Mouse (Mus musculus): ENCODE measurements at regions not wholly inside any gene's neighbourhood (a gene's known extent, or its start where the extent isn't known, plus 50 kb on each side); places are given as distances from the start of the nearest gene placed in this dataset.
A peak's percentile ranks its signal among the peaks of the same experiment; 100 is the strongest.

GRCm38 (mm10) chr12:13049659-13050058 lies 107.9 kb upstream of the Mycn start:
- ATAC-seq (replicated peaks; ENCODE audit: insufficient number of reproducible peaks, low FRiP score, low TSS enrichment, low read depth) (no peak), DNase-seq (ENCODE audit: low spot score) (peak; percentile 24)
- 37% methylated on average over 8 of the region's 8 CpGs for WGBS
- no peaks in the 10 kb centered on the region for H3K27me3 ChIP-seq (ENCODE audit: control insufficient read depth, insufficient read depth, low read length)
- no peaks in the 10 kb centered on the region for H3K9me3 ChIP-seq (replicated peaks; ENCODE audit: control insufficient read depth, low read length)
- no peak overlapping the region for H3K9ac ChIP-seq (replicated peaks; ENCODE audit: low read length)
- H3K36me3 ChIP-seq (replicated peaks; ENCODE audit: control insufficient read depth, insufficient read depth, low read depth, low read length), result no peaks in the 10 kb centered on the region
- peaks cover 8% of the 10 kb centered on the region for H3K4me1 ChIP-seq (ENCODE audit: control insufficient read depth, insufficient read depth, low read length)
- no peak overlapping the region; the same call in 1 of the 2 replicates for H3K27ac ChIP-seq (replicated peaks; ENCODE audit: low read depth, low read length)
- H3K4me2 ChIP-seq (ENCODE audit: low read depth, low read length), result no peak overlapping the region
- H3K4me3 ChIP-seq (ENCODE audit: low read depth, low read length), result no peak overlapping the region

- H3K9ac ChIP-seq (replicated peaks; ENCODE audit: low read length), result no peak overlapping the region
- no peak overlapping the region for H3K4me2 ChIP-seq (ENCODE audit: low read depth, low read length)
- H3K4me1 ChIP-seq (ENCODE audit: control insufficient read depth, insufficient read depth, low read length), result peaks cover 12% of the 10 kb centered on the region
- H3K27ac ChIP-seq (replicated peaks; ENCODE audit: low read depth, low read length), result no peak overlapping the region
- no peaks in the 10 kb centered on the region for H3K27me3 ChIP-seq (ENCODE audit: control insufficient read depth, insufficient read depth, low read length)
- 21% methylated on average over 13 of the region's 13 CpGs for WGBS
- no peak for ATAC-seq (replicated peaks; ENCODE audit: insufficient number of reproducible peaks, low FRiP score, low TSS enrichment, low read depth)
- H3K9me3 ChIP-seq (replicated peaks; ENCODE audit: control insufficient read depth, low read length), result no peaks in the 10 kb centered on the region
- no peak overlapping the region for H3K4me3 ChIP-seq (ENCODE audit: low read depth, low read length)
- H3K36me3 ChIP-seq (replicated peaks; ENCODE audit: control insufficient read depth, insufficient read depth, low read depth, low read length), result no peaks in the 10 kb centered on the region
- peak; percentile 70 for DNase-seq (ENCODE audit: low spot score)
These were observed 106.5 kb upstream of the Mycn start for GRCm38 (mm10) chr12:13048168-13048727.

- no peak for ATAC-seq (replicated peaks; ENCODE audit: insufficient number of reproducible peaks, low FRiP score, low TSS enrichment, low read depth)
- Histone ChIP-seq H3K4me1 (ENCODE audit: control insufficient read depth, insufficient read depth, low read length) (peaks cover 4% of the 10 kb centered on the region; the same call in 1 of the 2 replicates), H3K27me3 (ENCODE audit: control insufficient read depth, insufficient read depth, low read length) (no peaks in the 10 kb centered on the region), H3K9ac (replicated peaks; ENCODE audit: low read length) (no peak overlapping the region), H3K9me3 (replicated peaks; ENCODE audit: control insufficient read depth, low read length) (no peaks in the 10 kb centered on the region), H3K36me3 (replicated peaks; ENCODE audit: control insufficient read depth, insufficient read depth, low read depth, low read length) (no peaks in the 10 kb centered on the region), H3K4me3 (ENCODE audit: low read depth, low read length) (no peak overlapping the region), H3K4me2 (ENCODE audit: low read depth, low read length) (no peak overlapping the region), H3K27ac (replicated peaks; ENCODE audit: low read depth, low read length) (no peak overlapping the region)
- WGBS, result 20% methylated on average over 7 of the region's 7 CpGs
- DNase-seq (ENCODE audit: low spot score), result peak; percentile 69
These were observed 101.2 kb upstream of the Mycn start for GRCm38 (mm10) chr12:13042934-13043333.

GRCm38 (mm10) chr12:13035108-13035741 lies 93.5 kb upstream of the Mycn start:
- H3K27ac ChIP-seq (replicated peaks; ENCODE audit: low read depth, low read length), result no peak overlapping the region

GRCm38 (mm10) chr12:13030333-13030732 lies 88.6 kb upstream of the Mycn start:
- Histone ChIP-seq H3K9me3 (replicated peaks; ENCODE audit: control insufficient read depth, low read length) (no peaks in the 10 kb centered on the region), H3K4me1 (ENCODE audit: control insufficient read depth, insufficient read depth, low read length) (no peaks in the 10 kb centered on the region; the same call in 1 of the 2 replicates), H3K9ac (replicated peaks; ENCODE audit: low read length) (no peak overlapping the region), H3K27me3 (ENCODE audit: control insufficient read depth, insufficient read depth, low read length) (no peaks in the 10 kb centered on the region), H3K36me3 (replicated peaks; ENCODE audit: control insufficient read depth, insufficient read depth, low read depth, low read length) (no peaks in the 10 kb centered on the region), H3K4me3 (ENCODE audit: low read depth, low read length) (no peak overlapping the region), H3K4me2 (ENCODE audit: low read depth, low read length) (no peak overlapping the region), H3K27ac (replicated peaks; ENCODE audit: low read depth, low read length) (no peak overlapping the region)
- ATAC-seq (replicated peaks; ENCODE audit: insufficient number of reproducible peaks, low FRiP score, low TSS enrichment, low read depth) (no peak), DNase-seq (ENCODE audit: low spot score) (no peak)
- WGBS, result 88% methylated on average over 7 of the region's 7 CpGs

More at GRCm38 (mm10) chr12:13035108-13035741, 93.5 kb upstream of the Mycn start:
- no peaks in the 10 kb centered on the region for H3K27me3 ChIP-seq (ENCODE audit: control insufficient read depth, insufficient read depth, low read length)
- H3K4me1 ChIP-seq (ENCODE audit: control insufficient read depth, insufficient read depth, low read length), result no peaks in the 10 kb centered on the region
- no peak overlapping the region for H3K4me2 ChIP-seq (ENCODE audit: low read depth, low read length)
- no peak overlapping the region for H3K4me3 ChIP-seq (ENCODE audit: low read depth, low read length)
- H3K9me3 ChIP-seq (replicated peaks; ENCODE audit: control insufficient read depth, low read length), result no peaks in the 10 kb centered on the region
- 89% methylated on average over 5 of the region's 5 CpGs for WGBS
- no peak for ATAC-seq (replicated peaks; ENCODE audit: insufficient number of reproducible peaks, low FRiP score, low TSS enrichment, low read depth)
- H3K36me3 ChIP-seq (replicated peaks; ENCODE audit: control insufficient read depth, insufficient read depth, low read depth, low read length), result no peaks in the 10 kb centered on the region
- no peak for DNase-seq (ENCODE audit: low spot score)
- H3K9ac ChIP-seq (replicated peaks; ENCODE audit: low read length), result no peak overlapping the region

GRCm38 (mm10) chr12:13028086-13028485 lies 86.4 kb upstream of the Mycn start:
- H3K36me3 ChIP-seq (replicated peaks; ENCODE audit: control insufficient read depth, insufficient read depth, low read depth, low read length), result no peaks in the 10 kb centered on the region
- H3K4me2 ChIP-seq (ENCODE audit: low read depth, low read length), result no peak overlapping the region
- ATAC-seq (replicated peaks; ENCODE audit: insufficient number of reproducible peaks, low FRiP score, low TSS enrichment, low read depth), result no peak
- H3K4me3 ChIP-seq (ENCODE audit: low read depth, low read length), result no peak overlapping the region
- no peaks in the 10 kb centered on the region for H3K27me3 ChIP-seq (ENCODE audit: control insufficient read depth, insufficient read depth, low read length)
- peak; percentile 35 for DNase-seq (ENCODE audit: low spot score)
- H3K9me3 ChIP-seq (replicated peaks; ENCODE audit: control insufficient read depth, low read length), result no peaks in the 10 kb centered on the region
- H3K4me1 ChIP-seq (ENCODE audit: control insufficient read depth, insufficient read depth, low read length), result no peaks in the 10 kb centered on the region; the same call in 1 of the 2 replicates
- 39% methylated on average over 3 of the region's 3 CpGs for WGBS
- no peak overlapping the region for H3K27ac ChIP-seq (replicated peaks; ENCODE audit: low read depth, low read length)
- H3K9ac ChIP-seq (replicated peaks; ENCODE audit: low read length), result no peak overlapping the region

GRCm38 (mm10) chr12:13026041-13026580 lies 84.4 kb upstream of the Mycn start:
- no peaks in the 10 kb centered on the region; the same call in 1 of the 2 replicates for H3K4me1 ChIP-seq (ENCODE audit: control insufficient read depth, insufficient read depth, low read length)
- no peaks in the 10 kb centered on the region for H3K36me3 ChIP-seq (replicated peaks; ENCODE audit: control insufficient read depth, insufficient read depth, low read depth, low read length)
- H3K27ac ChIP-seq (replicated peaks; ENCODE audit: low read depth, low read length), result no peak overlapping the region
- H3K4me3 ChIP-seq (ENCODE audit: low read depth, low read length), result no peak overlapping the region
- DNase-seq (ENCODE audit: low spot score) (peak; percentile 61), ATAC-seq (replicated peaks; ENCODE audit: insufficient number of reproducible peaks, low FRiP score, low TSS enrichment, low read depth) (peak; percentile 87)
- no peak overlapping the region for H3K4me2 ChIP-seq (ENCODE audit: low read depth, low read length)
- no peaks in the 10 kb centered on the region for H3K9me3 ChIP-seq (replicated peaks; ENCODE audit: control insufficient read depth, low read length)
- no peaks in the 10 kb centered on the region for H3K27me3 ChIP-seq (ENCODE audit: control insufficient read depth, insufficient read depth, low read length)
- no peak overlapping the region for H3K9ac ChIP-seq (replicated peaks; ENCODE audit: low read length)
- WGBS, result 38% methylated on average over 7 of the region's 7 CpGs

- Histone ChIP-seq H3K4me1 (ENCODE audit: control insufficient read depth, insufficient read depth, low read length) (no peaks in the 10 kb centered on the region; the same call in 1 of the 2 replicates), H3K4me3 (ENCODE audit: low read depth, low read length) (no peak overlapping the region), H3K36me3 (replicated peaks; ENCODE audit: control insufficient read depth, insufficient read depth, low read depth, low read length) (no peaks in the 10 kb centered on the region), H3K9me3 (replicated peaks; ENCODE audit: control insufficient read depth, low read length) (no peaks in the 10 kb centered on the region), H3K4me2 (ENCODE audit: low read depth, low read length) (no peak overlapping the region), H3K27me3 (ENCODE audit: control insufficient read depth, insufficient read depth, low read length) (no peaks in the 10 kb centered on the region), H3K9ac (replicated peaks; ENCODE audit: low read length) (no peak overlapping the region), H3K27ac (replicated peaks; ENCODE audit: low read depth, low read length) (no peak overlapping the region)
- DNase-seq (ENCODE audit: low spot score) (no peak), ATAC-seq (replicated peaks; ENCODE audit: insufficient number of reproducible peaks, low FRiP score, low TSS enrichment, low read depth) (no peak)
- 57% methylated on average over 8 of the region's 8 CpGs for WGBS
These were observed 82.6 kb upstream of the Mycn start for GRCm38 (mm10) chr12:13024215-13024841.

Measured in embryonic facial prominence, embryonic 11.5 days (tissue).